Mouse (Mus musculus): Measurements from ENCODE around the gene B3gntl1. TPM values are rescaled to one million over a fixed set of nuclear protein-coding genes. Genes with fewer than 3 reads are reported as not detected.

Gene B3gntl1
- 2.4 and 2.5 TPM in 2 replicates for polyA plus RNA-seq (2021; fragmentation: Nextera tagmentation)
- long read RNA-seq, experiment 1, transcript B3gntl1-202 (13 exons, 2,864 nt): major isoform, 5 of 7 reads
- long read RNA-seq, experiment 1, partial matches to known transcripts: 0 of 7 reads
- long read RNA-seq, experiment 1, other reads (novel, unspliced or antisense): 2 of 7 reads
- long read RNA-seq, experiment 2, transcript B3gntl1-202 (13 exons, 2,864 nt): major isoform, 12 of 26 reads
- long read RNA-seq, experiment 2, partial matches to known transcripts: 4 of 26 reads
- long read RNA-seq, experiment 2, other reads (novel, unspliced or antisense): 10 of 26 reads

DNA sequence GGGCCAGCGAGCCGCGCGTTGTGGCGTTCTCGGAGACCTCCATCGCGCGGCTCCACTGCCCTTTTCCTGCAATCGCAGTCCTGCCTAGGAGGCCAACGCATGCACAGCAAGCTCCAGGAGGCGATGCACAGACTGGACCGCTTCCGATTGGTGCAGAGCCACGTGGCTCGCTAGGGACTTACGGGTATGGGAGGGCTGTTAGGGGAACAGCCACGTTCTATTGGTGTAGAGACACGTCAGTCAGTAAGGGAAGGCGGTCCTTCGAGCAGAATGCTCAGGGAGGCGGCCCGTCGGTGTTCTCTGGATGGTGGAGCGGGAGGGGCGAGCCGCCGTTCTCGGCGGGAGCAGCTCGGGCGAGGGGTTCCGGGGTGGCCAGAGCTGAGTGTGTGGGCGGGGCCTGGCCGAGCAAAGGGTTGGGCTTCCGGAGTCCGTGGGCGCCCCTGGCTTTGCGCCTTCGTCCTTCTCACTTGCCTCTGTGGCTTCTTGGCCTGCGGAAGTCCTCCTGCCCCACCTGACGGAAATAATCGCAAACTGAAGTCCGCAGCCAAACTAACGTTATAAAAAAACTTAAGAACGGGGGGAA lies at the start of gene B3gntl1:
B3gntl1 (minus strand) TSS at position 164 of the 583 bp plus-strand sequence.

GRCm38 (mm10) chr11:121701244-121701643 lies 28.3 kb upstream of the B3gntl1 start, which contains the start of gene Metrnl:
Metrnl (plus strand) TSS chr11:121701544.

Other genes with a start within 250 kb of the B3gntl1 start
- gene Fn3k, start 238.2 kb downstream of the B3gntl1 start, polyA plus RNA-seq (2021; fragmentation: Nextera tagmentation): 51.2 and 62.7 TPM in 2 replicates
- 13.3 and 14.7 TPM in 2 replicates for gene Tbcd, start 221.2 kb downstream of the B3gntl1 start, polyA plus RNA-seq (2021; fragmentation: Nextera tagmentation)
- gene Zfp750, start 153.8 kb downstream of the B3gntl1 start, polyA plus RNA-seq (2021; fragmentation: Nextera tagmentation): 0.04 TPM in 1 of 2 replicates, not detected in the other
- 6.0 and 6.6 TPM in 2 replicates for gene Metrnl, start 28.4 kb upstream of the B3gntl1 start, polyA plus RNA-seq (2021; fragmentation: Nextera tagmentation)
- not detected in 2 replicates for gene Ptchd3, start 157.1 kb upstream of the B3gntl1 start, polyA plus RNA-seq (2021; fragmentation: Nextera tagmentation)

All from layer of hippocampus, adult 6 months (tissue).